Mouse (Mus musculus) intestine, postnatal 0 days (tissue): ENCODE results near the gene Pax8. TPM values are rescaled to one million over a fixed set of nuclear protein-coding genes. Genes with fewer than 3 reads are reported as not detected.

Experiments
- ATAC-seq: fragments of 200-750 bp; cut with Nextera tagmentation; 2 replicates; pipeline ENCODE4 v1.8.0; 2017; ENCODE audit warnings: mild to moderate bottlenecking, moderate TSS enrichment, moderate library complexity
- H3K27ac ChIP-seq: fragments of 300-500 bp; sonication (generic); 2 replicates; pipeline ENCODE4 v1.5.1; 2014; ENCODE audit warnings: mild to moderate bottlenecking, low read depth, low read length, moderate library complexity
- H3K27me3 ChIP-seq: fragments of 300-500 bp; sonication (generic); replicated peaks from 2 replicates; pipeline ENCODE4 v1.6.1; 2014; ENCODE audit warnings: low read length, mixed read lengths; ENCODE audit not compliant: control insufficient read depth, insufficient read depth
- H3K36me3 ChIP-seq: fragments of 300-500 bp; sonication (generic); 2 replicates; pipeline ENCODE4 v1.6.1; 2014; ENCODE audit warnings: mild to moderate bottlenecking, moderate library complexity; ENCODE audit not compliant: control insufficient read depth, insufficient read depth
- H3K4me1 ChIP-seq: fragments of 300-500 bp; sonication (generic); replicated peaks from 2 replicates; pipeline ENCODE4 v1.6.1; 2014; ENCODE audit warnings: antibody characterized with exemption, low read length, mixed read lengths; ENCODE audit not compliant: control insufficient read depth, insufficient read depth
- H3K4me2 ChIP-seq: fragments of 300-500 bp; sonication (generic); replicated peaks from 2 replicates; pipeline ENCODE4 v1.6.1; 2014; ENCODE audit warnings: low read depth, mild to moderate bottlenecking, moderate library complexity
- H3K4me3 ChIP-seq: fragments of 300-500 bp; sonication (generic); 2 replicates; pipeline ENCODE4 v1.5.1; 2014; ENCODE audit warnings: low read depth, low read length
- H3K9ac ChIP-seq: fragments of 300-500 bp; sonication (generic); 2 replicates; pipeline ENCODE4 v1.6.1; 2014; ENCODE audit warnings: mild to moderate bottlenecking, low read depth, low read length
- H3K9me3 ChIP-seq: fragments of 300-500 bp; sonication (generic); 2 replicates; pipeline ENCODE4 v1.6.1; 2016; ENCODE audit warnings: mixed run types; ENCODE audit not compliant: control insufficient read depth
- CTCF ChIP-seq: sonication (generic); IDR thresholded peaks from 2 replicates; pipeline ENCODE4 v1.5.1; 2016; ENCODE audit warnings: low read depth, mild to moderate bottlenecking, control low read depth, antibody characterized with exemption, moderate library complexity
- WGBS: fragments of 180-500 bp; shearing (Covaris S2); extraction: QIAGEN DNeasy Blood & Tissue Kit; methylation state at CpG from one replicate; pipeline ENCODE4 v1.1.7; 2014; 5-methylcytosine and 5-hydroxymethylcytosine counted together
- polyA plus RNA-seq: library from polyadenylated mRNA; unstranded; fragments of >200 nt; fragmentation: Nextera tagmentation; extraction: Ambion mirVana; gene quantifications from 2 replicates; pipeline ENCODE4 v1.2.1, GENCODE M21; 2015

Pax8 gene
- polyA plus RNA-seq, 1 experiment from 2014 or later = 0.52 TPM

DNA sequence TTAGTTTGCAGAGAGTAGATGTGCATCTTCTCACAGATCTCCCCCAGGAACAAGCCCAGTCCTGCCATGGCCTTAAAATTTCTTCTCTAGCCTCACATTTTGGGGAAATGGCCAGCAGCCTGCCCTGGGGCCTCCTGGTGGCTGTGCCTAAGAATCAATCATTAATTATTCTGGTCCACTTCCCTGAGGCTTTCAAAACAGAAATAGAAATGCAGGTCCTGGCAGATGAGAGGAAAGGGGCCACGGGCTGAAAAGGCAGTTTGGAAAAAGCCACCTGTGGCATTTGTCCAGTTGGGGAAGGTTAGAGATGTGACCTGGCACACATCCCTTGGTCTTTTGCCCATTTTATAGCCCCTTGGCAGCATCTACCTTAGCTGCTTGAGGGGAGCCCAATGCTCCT lies 3.8 kb upstream of the Pax8 start:
- Histone ChIP-seq H3K27ac (no peak overlapping the region), H3K4me2 (no peak overlapping the region), H3K4me1 (0 out of 2 replicates have a peak, but pooled peaks cover 6% of the 10 kb centered on the region), H3K9ac (no peak overlapping the region), H3K27me3 (peaks cover 18% of the 10 kb centered on the region), H3K4me3 (no peak overlapping the region), H3K9me3 (no peaks in the 10 kb centered on the region), H3K36me3 (no peaks in the 10 kb centered on the region)
- 0 out of 2 replicates have a peak, but pooled peaks have one; percentile 41 for ATAC-seq
- TF ChIP-seq CTCF = peak; percentile 46
- 21% methylated on average over 1 of the region's 1 CpGs for WGBS

- no peak overlapping the region for H3K4me2 ChIP-seq
- ATAC-seq = peak; percentile 56; the same call in 1 of the 2 replicates
Observed at GRCm38 (mm10) chr2:24478611-24479010, 3.2 kb upstream of the Pax8 start.

GRCm38 (mm10) chr2:24474514-24475378 lies 653 bp downstream of the Pax8 start:
- Histone ChIP-seq H3K9me3 (no peaks in the 10 kb centered on the region), H3K27me3 (peaks cover 35% of the 10 kb centered on the region), H3K4me1 (0 out of 2 replicates have a peak, but pooled peaks cover 8% of the 10 kb centered on the region), H3K36me3 (no peaks in the 10 kb centered on the region), H3K4me2 (peak overlapping the region; percentile 53), H3K9ac (no peak overlapping the region), H3K4me3 (no peak overlapping the region), H3K27ac (no peak overlapping the region)
- peak; percentile 20; the same call in 1 of the 2 replicates for ATAC-seq
- WGBS = 60% methylated on average over 29 of the region's 29 CpGs
- TF ChIP-seq CTCF = no peak

More at GRCm38 (mm10) chr2:24478611-24479010, 3.2 kb upstream of the Pax8 start:
- no peak overlapping the region for H3K4me3 ChIP-seq
- no peaks in the 10 kb centered on the region for H3K9me3 ChIP-seq
- no peak overlapping the region for H3K9ac ChIP-seq
- TF ChIP-seq CTCF = no peak
- 0 out of 2 replicates have a peak overlapping the region, but pooled peaks have one; percentile 4 for H3K27ac ChIP-seq
- WGBS = 34% methylated on average over 4 of the region's 4 CpGs
- H3K27me3 ChIP-seq = peaks cover 24% of the 10 kb centered on the region
- 0 out of 2 replicates have a peak, but pooled peaks cover 11% of the 10 kb centered on the region for H3K4me1 ChIP-seq
- H3K36me3 ChIP-seq = no peaks in the 10 kb centered on the region

- Histone ChIP-seq H3K9me3 (no peaks in the 10 kb centered on the region), H3K36me3 (no peaks in the 10 kb centered on the region), H3K4me3 (peak overlapping the region; percentile 26), H3K27me3 (peaks cover 35% of the 10 kb centered on the region), H3K4me2 (peak overlapping the region; percentile 53), H3K4me1 (0 out of 2 replicates have a peak, but pooled peaks cover 5% of the 10 kb centered on the region), H3K9ac (no peak overlapping the region), H3K27ac (no peak overlapping the region)
- no peak for ATAC-seq
- no peak for TF ChIP-seq CTCF
- 8% methylated on average over 56 of the region's 56 CpGs for WGBS
Observed at GRCm38 (mm10) chr2:24473641-24474511, 1.5 kb downstream of the Pax8 start.

GRCm38 (mm10) chr2:24472677-24473076 lies 2.7 kb downstream of the Pax8 start:
- Histone ChIP-seq H3K4me1 (0 out of 2 replicates have a peak, but pooled peaks cover 5% of the 10 kb centered on the region), H3K9ac (no peak overlapping the region), H3K4me3 (no peak overlapping the region), H3K36me3 (no peaks in the 10 kb centered on the region), H3K4me2 (no peak overlapping the region), H3K27ac (no peak overlapping the region), H3K27me3 (peaks cover 35% of the 10 kb centered on the region), H3K9me3 (no peaks in the 10 kb centered on the region)
- no peak for ATAC-seq
- no peak for TF ChIP-seq CTCF
- WGBS = 35% methylated on average over 11 of the region's 11 CpGs

DNA sequence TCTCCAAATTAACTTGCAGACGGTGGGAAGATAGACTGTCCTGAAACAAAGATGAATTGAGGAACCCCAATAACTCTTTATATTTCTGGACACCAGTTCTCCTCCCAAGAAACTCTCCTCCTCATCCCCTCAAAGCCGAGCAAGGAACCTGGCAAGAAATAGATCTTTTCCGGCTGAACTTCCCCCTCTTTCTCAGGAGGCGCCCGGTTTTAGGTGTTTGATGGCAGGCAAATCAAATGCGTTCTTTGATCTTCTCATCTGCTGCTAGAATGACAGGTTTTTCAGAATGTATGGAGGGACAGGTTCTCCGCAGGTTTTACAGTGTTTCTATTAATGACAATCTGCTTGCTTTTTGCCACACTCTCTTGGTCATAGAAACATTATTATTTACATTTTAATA lies 3.3 kb downstream of the Pax8 start:
- ATAC-seq = no peak
- no peak overlapping the region for H3K27ac ChIP-seq
- peaks cover 35% of the 10 kb centered on the region for H3K27me3 ChIP-seq
- no peaks in the 10 kb centered on the region for H3K36me3 ChIP-seq
- no peak overlapping the region for H3K4me3 ChIP-seq
- TF ChIP-seq CTCF = no peak
- no peak overlapping the region for H3K4me2 ChIP-seq
- 0 out of 2 replicates have a peak, but pooled peaks cover 5% of the 10 kb centered on the region for H3K4me1 ChIP-seq
- no peaks in the 10 kb centered on the region for H3K9me3 ChIP-seq
- H3K9ac ChIP-seq = no peak overlapping the region
- 27% methylated on average over 7 of the region's 7 CpGs for WGBS
